In the genomic region with DNA sequence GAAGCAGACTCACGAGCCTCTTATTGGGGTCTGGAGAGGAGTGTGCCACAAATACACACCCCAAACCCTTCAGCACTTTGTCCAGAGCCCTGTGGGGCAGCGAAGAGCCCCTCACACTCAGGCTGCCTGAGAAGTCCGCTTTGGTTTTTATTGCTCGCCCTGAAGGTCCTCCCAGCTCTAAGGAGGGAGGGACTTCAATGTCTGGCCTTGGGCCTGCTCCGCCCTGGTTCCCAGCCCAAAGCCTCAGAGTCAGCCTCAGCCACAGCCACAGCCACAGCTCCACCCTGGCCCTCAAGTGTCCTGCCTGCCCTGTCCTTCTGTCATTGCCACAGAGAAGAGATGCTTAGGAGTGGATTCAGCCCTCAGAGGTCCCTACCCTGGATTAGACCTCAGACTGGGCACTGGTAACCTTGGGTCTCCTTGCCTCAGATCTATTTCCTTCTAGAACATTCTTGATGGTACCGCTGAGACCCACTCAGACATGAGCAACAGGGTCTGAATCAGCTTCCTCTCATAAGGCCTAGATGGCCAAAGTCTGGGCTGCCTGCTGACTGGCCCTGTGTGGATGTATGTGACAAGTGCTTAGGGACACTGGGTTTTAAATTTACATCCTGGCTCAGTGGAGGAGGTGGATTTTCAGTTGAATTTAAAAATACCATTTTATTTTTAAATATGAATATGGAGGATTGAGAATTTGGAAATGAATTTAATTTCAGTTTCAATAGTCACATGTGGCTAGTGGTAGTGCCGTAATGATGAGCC, we compare ENCODE assay signal across 7 mouse cellular contexts. TPM values are rescaled to one million over a fixed set of nuclear protein-coding genes. Genes with fewer than 3 reads are reported as not detected.
DNase-seq lines count a peak whose midpoint lies in the region; ATAC-seq and TF ChIP-seq lines count a peak whose summit lies in the region.

No protein-coding gene starts in this region.

- H3K4me2 ChIP-seq in CH12.LX (ENCODE audit: insufficient read depth, low read depth, poor library complexity, severe bottlenecking): 0 out of 2 replicates have a peak overlapping the region, but pooled peaks have one; percentile 9
- no peak overlapping the region for H3K4me2 ChIP-seq in forebrain, embryonic 14.5 days (ENCODE audit: low read length)
- peak overlapping the region; percentile 30 for H3K4me2 ChIP-seq in intestine, embryonic 15.5 days (replicated peaks)
- H3K4me2 ChIP-seq in midbrain, embryonic 11.5 days: no peak overlapping the region

- H3K4me1 ChIP-seq in CH12.LX (ENCODE audit: control insufficient read depth in 1 of 2, insufficient read depth in 2 of 2): peaks cover 28 to 61% of the 10 kb centered on the region in 2 experiments
- H3K4me1 ChIP-seq in forebrain, embryonic 14.5 days (ENCODE audit: control insufficient read depth, insufficient read depth, low read length): no peaks in the 10 kb centered on the region; the same call in 1 of the 2 replicates
- H3K4me1 ChIP-seq in intestine, embryonic 15.5 days (replicated peaks): peaks cover 18% of the 10 kb centered on the region
- H3K4me1 ChIP-seq in midbrain, embryonic 11.5 days (ENCODE audit: control insufficient read depth, insufficient read depth, low read length): no peaks in the 10 kb centered on the region; the same call in 1 of the 2 replicates

- TF ChIP-seq CTCF in CH12.LX (conservative IDR thresholded peaks at IDR 0.05 in 1 of 2, IDR thresholded peaks at IDR 0.05 in 1 of 2; ENCODE audit: low read depth in 2 of 2, low read length in 2 of 2): no peak

- H3K27ac ChIP-seq in CH12.LX (ENCODE audit: insufficient read depth, low read depth): no peak overlapping the region
- no peak overlapping the region for H3K27ac ChIP-seq in forebrain, embryonic 14.5 days (ENCODE audit: low read depth, low read length)
- H3K27ac ChIP-seq in intestine, embryonic 15.5 days: no peak overlapping the region
- H3K27ac ChIP-seq in midbrain, embryonic 11.5 days (ENCODE audit: low read depth, low read length): no peak overlapping the region

- peaks cover 9% of the 10 kb centered on the region for H3K9me3 ChIP-seq in CH12.LX (replicated peaks; ENCODE audit: low read length)
- H3K9me3 ChIP-seq in forebrain, embryonic 14.5 days (replicated peaks; ENCODE audit: control insufficient read depth, low read length): no peaks in the 10 kb centered on the region; the same call in 1 of the 2 replicates
- no peaks in the 10 kb centered on the region; the same call in 1 of the 2 replicates for H3K9me3 ChIP-seq in intestine, embryonic 15.5 days
- H3K9me3 ChIP-seq in midbrain, embryonic 11.5 days (ENCODE audit: control insufficient read depth, low read length): no peaks in the 10 kb centered on the region; the same call in 1 of the 2 replicates

- H3K36me3 ChIP-seq in CH12.LX (replicated peaks in 1 of 2; ENCODE audit: control insufficient read depth in 1 of 2, insufficient read depth in 1 of 2, low read length in 1 of 2): peaks cover 0 to 7% of the 10 kb centered on the region in 2 experiments
- no peaks in the 10 kb centered on the region for H3K36me3 ChIP-seq in forebrain, embryonic 14.5 days (ENCODE audit: control insufficient read depth, insufficient read depth, low read length)
- H3K36me3 ChIP-seq in intestine, embryonic 15.5 days: no peaks in the 10 kb centered on the region
- H3K36me3 ChIP-seq in midbrain, embryonic 11.5 days (ENCODE audit: control insufficient read depth, insufficient read depth, low read length): no peaks in the 10 kb centered on the region

- dilution Hi-C loops in CH12.LX (cut with MboI; ENCODE audit: extremely low pct_ligation_motif_present, extremely low pct_unique_long_range_greater_than_20kb, low sequenced_read_pairs): no loop called here

- in situ Hi-C loops in CH12.LX (cut with MboI; ENCODE audit: low pct_ligation_motif_present, low pct_unique_long_range_greater_than_20kb, low sequenced_read_pairs): loop anchor here (5.0 to 25.0 kb wide), 3 partner anchors 96 to 546 kb away; a partner anchor contains a TSS

- DNase-seq in 3T3-L1 (ENCODE audit: low read depth, low spot score) (peak; percentile 45), CH12.LX (ENCODE audit: extremely low read depth) (no peak)
- no peak for DNase-seq in forebrain, embryonic 14.5 days (ENCODE audit: low spot score)
- DNase-seq in midbrain, embryonic 11.5 days (ENCODE audit: low spot score, missing footprints): peak; percentile 88
- no peak for DNase-seq in c-Kit-positive CD71-positive TER-119-positive erythroid progenitor cells, embryonic 14.5 days (ENCODE audit: low spot score)
- DNase-seq in spleen, adult 12 weeks (ENCODE audit: low spot score): no peak

- no peak for TF ChIP-seq RAD21 in CH12.LX (IDR thresholded peaks at IDR 0.05; ENCODE audit: low read depth, low read length)

- H3K4me3 ChIP-seq in CH12.LX (replicated peaks in 1 of 3; ENCODE audit: low read depth in 2 of 3, low read length in 2 of 3, poor library complexity in 1 of 3): no peak overlapping the region
- H3K4me3 ChIP-seq in forebrain, embryonic 14.5 days (ENCODE audit: low read depth, low read length): no peak overlapping the region
- H3K4me3 ChIP-seq in intestine, embryonic 15.5 days (replicated peaks): no peak overlapping the region
- no peak overlapping the region for H3K4me3 ChIP-seq in midbrain, embryonic 11.5 days (ENCODE audit: low read depth, low read length)

- WGBS in forebrain, embryonic 14.5 days: 63% methylated on average over 7 of the region's 7 CpGs
- WGBS in intestine, embryonic 15.5 days: 49% methylated on average over 7 of the region's 7 CpGs
- 57% methylated on average over 7 of the region's 7 CpGs for WGBS in midbrain, embryonic 11.5 days

- TF ChIP-seq EP300 in CH12.LX (IDR thresholded peaks at IDR 0.05; ENCODE audit: low read length): no peak

- 0 out of 2 replicates have a peak, but pooled peaks have one; percentile 12 for ATAC-seq in forebrain, embryonic 14.5 days
- ATAC-seq in intestine, embryonic 15.5 days: peak; percentile 48
- 0 out of 2 replicates have a peak, but pooled peaks have one; percentile 1 for ATAC-seq in midbrain, embryonic 11.5 days (ENCODE audit: low FRiP score)

- H3K27me3 ChIP-seq in CH12.LX (replicated peaks): no peaks in the 10 kb centered on the region
- no peaks in the 10 kb centered on the region for H3K27me3 ChIP-seq in forebrain, embryonic 14.5 days (replicated peaks; ENCODE audit: control insufficient read depth, insufficient read depth, low read length)
- no peaks in the 10 kb centered on the region for H3K27me3 ChIP-seq in intestine, embryonic 15.5 days (replicated peaks)
- no peaks in the 10 kb centered on the region for H3K27me3 ChIP-seq in midbrain, embryonic 11.5 days (ENCODE audit: control insufficient read depth, insufficient read depth, low read length)

- H3K9ac ChIP-seq in CH12.LX (ENCODE audit: insufficient read depth, low read depth): no peak overlapping the region
- peak overlapping the region; percentile 2; the same call in 1 of the 2 replicates for H3K9ac ChIP-seq in forebrain, embryonic 14.5 days (ENCODE audit: low read length)
- H3K9ac ChIP-seq in intestine, embryonic 15.5 days: no peak overlapping the region
- no peak overlapping the region for H3K9ac ChIP-seq in midbrain, embryonic 11.5 days (ENCODE audit: low read length)

- H3K79me2 ChIP-seq in CH12.LX (replicated peaks; ENCODE audit: control insufficient read depth, extremely low read depth, insufficient read depth, poor library complexity, severe bottlenecking): no peaks in the 10 kb centered on the region

- no peak for TF ChIP-seq POLR2A in CH12.LX (IDR thresholded peaks at IDR 0.05; ENCODE audit: low read depth, low read length)

TF ChIP-seq in CH12.LX, 34 proteins besides CTCF, POLR2A, EP300 and RAD21:
- TF ChIP-seq CHD1 (IDR thresholded peaks at IDR 0.05; ENCODE audit: low read depth, low read length): peak; percentile 14; the same call in 1 of the 2 replicates
- TF ChIP-seq ZMIZ1 (IDR thresholded peaks at IDR 0.05; ENCODE audit: low read depth, low read length): no peak
TF ChIP-seq in CH12.LX: peak in this region for 1.

RNA-seq across cellular contexts. Expression of a gene that starts 56.1 kb away (rescaled TPM):
- total RNA-seq in CH12.LX (2012; rRNA removed) (3.8 and 4.8 TPM in 2 replicates), CH12.LX (2014; rRNA removed) (5.3 and 5.5 TPM in 2 replicates)
- 8.6 and 10.1 TPM in 2 replicates for polyA plus RNA-seq in CH12.LX (2012; ENCODE audit: insufficient read length, low read depth)
- 1.3 and 2.2 TPM in 2 replicates for polyA plus RNA-seq in forebrain, embryonic 14.5 days (2014; fragmentation: Nextera tagmentation; extraction: Ambion mirVana)
- 1.4 and 2.3 TPM in 2 replicates for polyA plus RNA-seq in intestine, embryonic 15.5 days (2015; fragmentation: Nextera tagmentation; extraction: Ambion mirVana)
- polyA plus RNA-seq in midbrain, embryonic 11.5 days (2014; fragmentation: Nextera tagmentation; extraction: Ambion mirVana): 1.7 and 2.4 TPM in 2 replicates

Comparison
In these comparisons a context has a peak if more than half of its experiments do, and no peak if none do; other contexts are left out.
1. DNase-seq: peak in 3T3-L1 (single experiment) and midbrain, embryonic 11.5 days (single experiment); none in CH12.LX (single experiment), forebrain, embryonic 14.5 days (single experiment), c-Kit-positive CD71-positive TER-119-positive erythroid progenitor cells, embryonic 14.5 days (single experiment) and spleen, adult 12 weeks (single experiment).
2. H3K4me2 ChIP-seq: peak in CH12.LX (single experiment) and intestine, embryonic 15.5 days (single experiment); none in forebrain, embryonic 14.5 days (single experiment) and midbrain, embryonic 11.5 days (single experiment).
3. Peak in every context shown above with its lines, with median percentiles within 50 percentile points of each other: ATAC-seq.